Mouse (Mus musculus) lung, adult 2 months (tissue): ENCODE measurements around the gene Mvk. TPM values are rescaled to one million over a fixed set of nuclear protein-coding genes. Genes with fewer than 3 reads are reported as not detected.

Experiments
- DNase-seq: peaks from one replicate; pipeline ENCODE4 v3.0.0; 2022
- H3K4me1 ChIP-seq: fragments of 200-500 bp; 2 replicates; pipeline ENCODE4 v1.6.1; 2011; ENCODE audit warnings: low read length; ENCODE audit not compliant: control insufficient read depth, insufficient read depth
- H3K4me3 ChIP-seq: fragments of 200-500 bp; replicated peaks from 2 replicates; pipeline ENCODE3; 2011; ENCODE audit warnings: low read depth, mild to moderate bottlenecking, control low read depth, low read length; ENCODE audit errors: extremely low read depth
- CTCF ChIP-seq: fragments of 200-500 bp; IDR thresholded peaks from 2 replicates; pipeline ENCODE4 v1.5.1; 2011; ENCODE audit warnings: mild to moderate bottlenecking, low read length, control low read depth; ENCODE audit not compliant: insufficient read depth
- POLR2A ChIP-seq: fragments of 200-500 bp; IDR thresholded peaks from 2 replicates; pipeline ENCODE4 v1.6.1; 2011; ENCODE audit warnings: low read depth, mild to moderate bottlenecking, control low read depth, low read length, borderline replicate concordance; ENCODE audit errors: extremely low read depth
- WGBS: fragments of 180-500 bp; shearing (Covaris S2); methylation state at CpG from one replicate; pipeline ENCODE4 v1.1.7; 2018; 5-methylcytosine and 5-hydroxymethylcytosine counted together
- polyA plus RNA-seq: library from polyadenylated mRNA; depleted of rRNA; stranded (reverse); fragments of >200 nt; gene quantifications from 2 replicates; pipeline ENCODE4 v1.2.3, GENCODE M21; 2012

Gene Mvk
- polyA plus RNA-seq, 1 experiment = 52.1 TPM

- 85% methylated on average over 8 of the region's 8 CpGs for WGBS
- no peak for TF ChIP-seq POLR2A
- TF ChIP-seq CTCF = peak; percentile 39
- peaks cover 10% of the 10 kb centered on the region for H3K4me1 ChIP-seq
- DNase-seq = no peak
- H3K4me3 ChIP-seq = no peak overlapping the region
Observed at GRCm38 (mm10) chr5:114418541-114418940, 25.5 kb upstream of the Mvk start.

- TF ChIP-seq CTCF (no peak), POLR2A (no peak)
- WGBS = 37% methylated on average over 11 of the region's 11 CpGs
- peak; percentile 19 for DNase-seq
- Histone ChIP-seq H3K4me3 (no peak overlapping the region), H3K4me1 (peaks cover 10% of the 10 kb centered on the region)
Observed at GRCm38 (mm10) chr5:114421561-114422298, 22.3 kb upstream of the Mvk start.

GRCm38 (mm10) chr5:114422591-114422990 lies 21.5 kb upstream of the Mvk start:
- TF ChIP-seq CTCF = no peak
- no peak for TF ChIP-seq POLR2A

GRCm38 (mm10) chr5:114423961-114424360 lies 20.1 kb upstream of the Mvk start:
- TF ChIP-seq CTCF (no peak), POLR2A (no peak)
- 75% methylated on average over 5 of the region's 5 CpGs for WGBS
- peaks cover 10% of the 10 kb centered on the region for H3K4me1 ChIP-seq
- no peak overlapping the region for H3K4me3 ChIP-seq
- DNase-seq = no peak

More at GRCm38 (mm10) chr5:114422591-114422990, 21.5 kb upstream of the Mvk start:
- 14% methylated on average over 5 of the region's 5 CpGs for WGBS
- H3K4me1 ChIP-seq = peaks cover 10% of the 10 kb centered on the region
- no peak overlapping the region for H3K4me3 ChIP-seq
- DNase-seq = no peak

- TF ChIP-seq POLR2A (no peak), CTCF (no peak)
- no peak for DNase-seq
- 71% methylated on average over 6 of the region's 6 CpGs for WGBS
- Histone ChIP-seq H3K4me1 (peaks cover 8% of the 10 kb centered on the region), H3K4me3 (no peak overlapping the region)
Observed at GRCm38 (mm10) chr5:114426732-114427131, 17.3 kb upstream of the Mvk start.

GRCm38 (mm10) chr5:114428621-114429020 lies 15.4 kb upstream of the Mvk start:
- TF ChIP-seq POLR2A (no peak), CTCF (no peak)
- Histone ChIP-seq H3K4me1 (no peaks in the 10 kb centered on the region), H3K4me3 (no peak overlapping the region)
- DNase-seq = no peak
- 67% methylated on average over 18 of the region's 18 CpGs for WGBS

GRCm38 (mm10) chr5:114429781-114430180 lies 14.3 kb upstream of the Mvk start:
- no peak for DNase-seq
- H3K4me1 ChIP-seq = no peaks in the 10 kb centered on the region
- TF ChIP-seq POLR2A (no peak), CTCF (no peak)
- H3K4me3 ChIP-seq = no peak overlapping the region
- 79% methylated on average over 7 of the region's 7 CpGs for WGBS

GRCm38 (mm10) chr5:114434359-114434758 lies 9.7 kb upstream of the Mvk start:
- 84% methylated on average over 8 of the region's 8 CpGs for WGBS
- no peak for DNase-seq
- H3K4me1 ChIP-seq = no peaks in the 10 kb centered on the region
- TF ChIP-seq POLR2A = no peak
- no peak for TF ChIP-seq CTCF
- H3K4me3 ChIP-seq = no peak overlapping the region

- no peaks in the 10 kb centered on the region for H3K4me1 ChIP-seq
- DNase-seq = no peak
- H3K4me3 ChIP-seq = no peak overlapping the region
- TF ChIP-seq CTCF (no peak), POLR2A (no peak)
- WGBS = 85% methylated on average over 14 of the region's 14 CpGs
Observed at GRCm38 (mm10) chr5:114435588-114435987, 8.5 kb upstream of the Mvk start.

GRCm38 (mm10) chr5:114444368-114444692 lies 261 bp downstream of the Mvk start:
- Histone ChIP-seq H3K4me1 (no peaks in the 10 kb centered on the region; the same call in 1 of the 2 replicates), H3K4me3 (peak overlapping the region; percentile 74)
- TF ChIP-seq POLR2A (no peak), CTCF (no peak)
- under 1% methylated on average over 21 of the region's 21 CpGs for WGBS
- no peak for DNase-seq

GRCm38 (mm10) chr5:114449011-114449410 lies 4.9 kb downstream of the Mvk start:
- WGBS = 70% methylated on average over 4 of the region's 4 CpGs

More at GRCm38 (mm10) chr5:114449011-114449410, 4.9 kb downstream of the Mvk start:
- Histone ChIP-seq H3K4me1 (no peaks in the 10 kb centered on the region; the same call in 1 of the 2 replicates), H3K4me3 (no peak overlapping the region)
- TF ChIP-seq CTCF (no peak), POLR2A (no peak)
- DNase-seq = no peak
